Mouse (Mus musculus) midbrain, postnatal 0 days (tissue): Measurements from ENCODE around the gene Atp11a. TPM values are rescaled to one million over a fixed set of nuclear protein-coding genes. Genes with fewer than 3 reads are reported as not detected.

Experiments used
- ATAC-seq: fragments of 200-750 bp; cut with Nextera tagmentation; 2 replicates; pipeline ENCODE4 v1.8.0; 2017; ENCODE audit warnings: moderate number of reproducible peaks, mild to moderate bottlenecking, moderate TSS enrichment, moderate library complexity; ENCODE audit not compliant: low FRiP score
- DNase-seq: peaks from one replicate; pipeline ENCODE4 v3.0.0-alpha.2; 2015; ENCODE audit warnings: low spot score
- H3K27ac ChIP-seq: fragments of 300-500 bp; sonication (generic); 2 replicates; pipeline ENCODE4 v1.5.1; 2014; ENCODE audit warnings: low read depth, mild to moderate bottlenecking, low read length, mixed read lengths
- H3K27me3 ChIP-seq: fragments of 300-500 bp; sonication (generic); 2 replicates; pipeline ENCODE4 v1.6.1; 2014; ENCODE audit warnings: low read length, control low read depth, mixed read lengths; ENCODE audit not compliant: insufficient read depth
- H3K36me3 ChIP-seq: fragments of 300-500 bp; sonication (generic); 2 replicates; pipeline ENCODE4 v1.6.1; 2014; ENCODE audit warnings: low read length, control low read depth, mixed read lengths; ENCODE audit not compliant: insufficient read depth
- H3K4me1 ChIP-seq: fragments of 300-500 bp; sonication (generic); 2 replicates; pipeline ENCODE4 v1.6.1; 2014; ENCODE audit warnings: mild to moderate bottlenecking, control low read depth, antibody characterized with exemption, low read length, mixed read lengths; ENCODE audit not compliant: insufficient read depth
- H3K4me2 ChIP-seq: fragments of 300-500 bp; sonication (generic); 2 replicates; pipeline ENCODE4 v1.6.1; 2014; ENCODE audit warnings: low read depth, mild to moderate bottlenecking, low read length, mixed read lengths; ENCODE audit not compliant: poor library complexity, severe bottlenecking
- H3K4me3 ChIP-seq: fragments of 300-500 bp; sonication (generic); 2 replicates; pipeline ENCODE4 v1.5.1; 2014; ENCODE audit warnings: low read depth, mild to moderate bottlenecking, low read length, moderate library complexity
- H3K9ac ChIP-seq: fragments of 300-500 bp; sonication (generic); replicated peaks from 2 replicates; pipeline ENCODE4 v1.6.1; 2014; ENCODE audit warnings: mild to moderate bottlenecking, low read length, moderate library complexity, mixed read lengths; ENCODE audit not compliant: poor library complexity, severe bottlenecking
- H3K9me3 ChIP-seq: fragments of 300-500 bp; sonication (generic); 2 replicates; pipeline ENCODE4 v1.6.1; 2016; ENCODE audit warnings: low read length, control low read depth
- CTCF ChIP-seq: IDR thresholded peaks from 2 replicates; pipeline ENCODE4 v1.5.1; 2016; ENCODE audit warnings: antibody characterized with exemption, mild to moderate bottlenecking
- WGBS: fragments of 180-500 bp; shearing (Covaris S2); extraction: QIAGEN DNeasy Blood & Tissue Kit; methylation state at CpG from one replicate; pipeline ENCODE4 v1.1.7; 2014; 5-methylcytosine and 5-hydroxymethylcytosine counted together
- polyA plus RNA-seq: library from polyadenylated mRNA; unstranded; fragments of >200 nt; fragmentation: Nextera tagmentation; extraction: Ambion mirVana; gene quantifications from 2 replicates; pipeline ENCODE4 v1.2.1, GENCODE M21; 2015
- total RNA-seq: library from RNA; depleted of rRNA; stranded (reverse); fragments of >200 nt; gene quantifications from 2 replicates; pipeline ENCODE4 v1.2.3, GENCODE M21; 2014

Atp11a gene
- total and polyA plus RNA-seq, 2 experiments from 2014 or later: 13.8 to 45.9 TPM

- WGBS: 68% methylated on average over 3 of the region's 3 CpGs
- H3K27ac ChIP-seq: 0 out of 2 replicates have a peak overlapping the region, but pooled peaks have one; percentile 47
- peak; percentile 73 for DNase-seq
Observed at GRCm38 (mm10) chr8:12869661-12870060, 112.8 kb downstream of the Atp11a start.

GRCm38 (mm10) chr8:12870656-12871055, 113.8 kb downstream of the Atp11a start:
- H3K4me3 ChIP-seq: no peak overlapping the region
- DNase-seq (no peak), ATAC-seq (no peak)
- no peak overlapping the region for H3K4me2 ChIP-seq
- no peak overlapping the region for H3K9ac ChIP-seq
- H3K27ac ChIP-seq: 0 out of 2 replicates have a peak overlapping the region, but pooled peaks have one; percentile 55
- peaks cover 9% of the 10 kb centered on the region; the same call in 1 of the 2 replicates for H3K4me1 ChIP-seq
- H3K36me3 ChIP-seq: 0 out of 2 replicates have a peak, but pooled peaks cover 5% of the 10 kb centered on the region
- no peaks in the 10 kb centered on the region for H3K27me3 ChIP-seq
- TF ChIP-seq CTCF: no peak
- 89% methylated on average over 5 of the region's 5 CpGs for WGBS
- H3K9me3 ChIP-seq: no peaks in the 10 kb centered on the region

More at GRCm38 (mm10) chr8:12869661-12870060, 112.8 kb downstream of the Atp11a start:
- no peak overlapping the region for H3K9ac ChIP-seq
- H3K9me3 ChIP-seq: no peaks in the 10 kb centered on the region
- H3K4me3 ChIP-seq: no peak overlapping the region
- no peaks in the 10 kb centered on the region for H3K27me3 ChIP-seq
- TF ChIP-seq CTCF: no peak
- peak; percentile 9; the same call in 1 of the 2 replicates for ATAC-seq
- peaks cover 9% of the 10 kb centered on the region; the same call in 1 of the 2 replicates for H3K4me1 ChIP-seq
- 0 out of 2 replicates have a peak, but pooled peaks cover 5% of the 10 kb centered on the region for H3K36me3 ChIP-seq
- H3K4me2 ChIP-seq: no peak overlapping the region

DNA sequence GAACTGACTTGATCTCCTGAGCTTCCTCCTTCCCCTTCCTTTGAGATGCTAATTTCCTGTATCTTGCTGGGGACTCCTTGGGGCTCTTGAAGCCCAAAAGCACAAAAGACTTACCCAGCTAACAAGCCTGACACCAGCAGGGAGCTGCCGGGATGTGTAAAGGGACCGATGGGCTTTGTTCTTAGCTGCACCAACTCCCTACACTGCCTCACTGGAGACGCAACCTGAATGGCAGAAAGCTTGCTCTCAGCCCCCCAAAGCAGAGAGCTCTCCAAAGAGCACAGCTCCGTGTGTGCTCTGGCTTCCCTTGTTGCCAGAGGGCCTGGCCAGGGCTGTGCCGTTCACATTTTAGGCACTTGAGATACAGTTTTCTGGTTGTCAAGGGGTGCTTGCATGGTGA, 114.6 kb downstream of the Atp11a start:
- no peak overlapping the region for H3K4me3 ChIP-seq
- ATAC-seq (peak; percentile 34), DNase-seq (peak; percentile 67)
- peaks cover 9% of the 10 kb centered on the region; the same call in 1 of the 2 replicates for H3K4me1 ChIP-seq
- 0% methylated on average over 5 of the region's 5 CpGs for WGBS
- no peak for TF ChIP-seq CTCF
- no peak overlapping the region for H3K4me2 ChIP-seq
- peak overlapping the region; percentile 32 for H3K27ac ChIP-seq
- H3K36me3 ChIP-seq: 0 out of 2 replicates have a peak, but pooled peaks cover 5% of the 10 kb centered on the region
- no peaks in the 10 kb centered on the region for H3K9me3 ChIP-seq
- no peaks in the 10 kb centered on the region for H3K27me3 ChIP-seq
- H3K9ac ChIP-seq: no peak overlapping the region

DNA sequence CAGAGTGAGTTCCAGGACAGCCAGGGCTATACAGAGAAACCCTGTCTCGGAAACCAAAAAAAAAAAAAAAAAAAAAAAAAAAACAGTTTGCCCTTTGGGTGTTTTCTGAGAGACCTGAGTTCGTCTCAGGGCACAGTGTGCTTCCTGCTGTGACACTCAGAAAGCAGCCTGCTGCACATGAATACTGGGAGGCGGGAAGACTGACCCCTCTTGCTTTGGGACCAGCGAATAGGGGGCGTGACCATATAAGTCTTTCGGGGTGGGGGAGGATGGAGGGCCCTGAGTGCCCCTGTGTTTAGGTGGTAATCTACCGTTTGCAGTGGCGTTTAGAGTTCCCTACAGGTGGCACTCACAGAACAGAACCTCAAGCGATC, 116.2 kb downstream of the Atp11a start:
- peaks cover 9% of the 10 kb centered on the region; the same call in 1 of the 2 replicates for H3K4me1 ChIP-seq
- H3K4me2 ChIP-seq: peak overlapping the region; percentile 77
- H3K9me3 ChIP-seq: no peaks in the 10 kb centered on the region
- H3K27ac ChIP-seq: no peak overlapping the region
- no peaks in the 10 kb centered on the region for H3K36me3 ChIP-seq
- DNase-seq: no peak
- peak; percentile 14; the same call in 1 of the 2 replicates for TF ChIP-seq CTCF
- H3K9ac ChIP-seq: peak overlapping the region; percentile 71; the same call in 1 of the 2 replicates
- 14% methylated on average over 9 of the region's 9 CpGs for WGBS
- ATAC-seq: no peak
- peak overlapping the region; percentile 57 for H3K4me3 ChIP-seq
- no peaks in the 10 kb centered on the region for H3K27me3 ChIP-seq

- WGBS: 2% methylated on average over 25 of the region's 30 CpGs
Observed at GRCm38 (mm10) chr8:12873357-12874046, 116.7 kb downstream of the Atp11a start, which contains the start of gene Mcf2l. TSS of gene Mcf2l (plus strand) at chr8:12873806.

GRCm38 (mm10) chr8:12874194-12874791, 117.5 kb downstream of the Atp11a start:
- WGBS: 14% methylated on average over 7 of the region's 8 CpGs
- H3K27ac ChIP-seq: no peak overlapping the region

More at GRCm38 (mm10) chr8:12873357-12874046, 116.7 kb downstream of the Atp11a start, which contains the start of gene Mcf2l:
- Histone ChIP-seq H3K36me3 (no peaks in the 10 kb centered on the region), H3K4me2 (peak within 1 kb of the TSS; percentile 77), H3K27ac (no peak within 1 kb of the TSS), H3K4me3 (peak within 1 kb of the TSS; percentile 57), H3K4me1 (peaks cover 9% of the 10 kb centered on the region; the same call in 1 of the 2 replicates), H3K9ac (peak within 1 kb of the TSS; percentile 71), H3K27me3 (no peaks in the 10 kb centered on the region), H3K9me3 (no peaks in the 10 kb centered on the region)
- DNase-seq (peak; percentile 72), ATAC-seq (peak; percentile 51)
- TF ChIP-seq CTCF: no peak

More at GRCm38 (mm10) chr8:12874194-12874791, 117.5 kb downstream of the Atp11a start:
- peak; percentile 18; the same call in 1 of the 2 replicates for TF ChIP-seq CTCF
- H3K27me3 ChIP-seq: no peaks in the 10 kb centered on the region
- no peaks in the 10 kb centered on the region for H3K9me3 ChIP-seq
- DNase-seq (peak; percentile 51), ATAC-seq (peak; percentile 55)
- H3K4me2 ChIP-seq: peak overlapping the region; percentile 77
- H3K9ac ChIP-seq: peak overlapping the region; percentile 71
- H3K36me3 ChIP-seq: no peaks in the 10 kb centered on the region
- peak overlapping the region; percentile 57 for H3K4me3 ChIP-seq
- peaks cover 9% of the 10 kb centered on the region; the same call in 1 of the 2 replicates for H3K4me1 ChIP-seq
